Mouse (Mus musculus) midbrain, embryonic 16.5 days (tissue): ENCODE measurements at regions not wholly inside any gene's neighbourhood (a gene's known extent, or its start where the extent isn't known, plus 50 kb on each side); places are given as distances from the start of the nearest gene placed in this dataset.

Experiments used
- ATAC-seq: fragments of 200-750 bp; cut with Nextera tagmentation; 2 replicates; pipeline ENCODE4 v1.8.0; 2017; ENCODE audit warnings: moderate TSS enrichment
- H3K27ac ChIP-seq: fragments of 300-500 bp; sonication (generic); 2 replicates; pipeline ENCODE4 v1.5.1; 2014; ENCODE audit warnings: mild to moderate bottlenecking, low read length, mixed read lengths
- H3K27me3 ChIP-seq: fragments of 300-500 bp; sonication (generic); 2 replicates; pipeline ENCODE4 v1.6.1; 2014; ENCODE audit warnings: low read depth, low read length, mixed read lengths; ENCODE audit not compliant: control insufficient read depth, insufficient read depth
- H3K36me3 ChIP-seq: fragments of 300-500 bp; sonication (generic); 2 replicates; pipeline ENCODE4 v1.6.1; 2014; ENCODE audit warnings: mild to moderate bottlenecking, low read length, moderate library complexity, mixed read lengths; ENCODE audit not compliant: control insufficient read depth, insufficient read depth
- H3K4me1 ChIP-seq: fragments of 300-500 bp; sonication (generic); 2 replicates; pipeline ENCODE4 v1.6.1; 2014; ENCODE audit warnings: mild to moderate bottlenecking, low read length, mixed read lengths; ENCODE audit not compliant: control insufficient read depth, insufficient read depth
- H3K4me2 ChIP-seq: fragments of 300-500 bp; sonication (generic); 2 replicates; pipeline ENCODE4 v1.6.1; 2014; ENCODE audit warnings: mild to moderate bottlenecking, low read length, mixed read lengths
- H3K4me3 ChIP-seq: fragments of 300-500 bp; sonication (generic); 2 replicates; pipeline ENCODE4 v1.5.1; 2014; ENCODE audit warnings: low read depth, mild to moderate bottlenecking, low read length, moderate library complexity, mixed read lengths
- H3K9ac ChIP-seq: fragments of 300-500 bp; sonication (generic); 2 replicates; pipeline ENCODE4 v1.6.1; 2014; ENCODE audit warnings: low read depth, low read length, mixed read lengths
- H3K9me3 ChIP-seq: fragments of 300-500 bp; sonication (generic); replicated peaks from 2 replicates; pipeline ENCODE4 v1.6.1; 2014; ENCODE audit warnings: mild to moderate bottlenecking, low read length, mixed read lengths; ENCODE audit not compliant: control insufficient read depth, poor library complexity, severe bottlenecking
- WGBS: fragments of 180-500 bp; shearing (Covaris S2); extraction: QIAGEN DNeasy Blood & Tissue Kit; methylation state at CpG from one replicate; pipeline ENCODE4 v1.1.7; 2014; 5-methylcytosine and 5-hydroxymethylcytosine counted together

DNA sequence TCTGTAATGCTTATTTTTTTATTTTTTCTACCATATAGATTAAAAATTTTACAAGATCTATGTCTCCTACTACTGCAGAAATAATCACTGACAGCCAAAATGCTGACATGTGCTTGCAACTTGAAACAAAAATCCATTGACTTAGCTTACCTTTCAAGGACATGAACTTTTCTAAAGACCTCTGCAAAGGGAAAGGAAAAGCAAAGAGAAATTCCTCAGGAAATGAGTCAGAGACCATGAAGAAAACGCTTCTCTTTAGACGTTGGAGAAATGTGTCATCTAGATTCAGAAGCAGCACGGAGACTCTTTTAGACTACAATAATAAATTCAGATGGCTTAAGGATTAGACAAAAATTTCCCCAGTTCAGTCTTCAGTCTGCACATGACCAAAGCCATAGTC is 2188.6 kb upstream of the Tenm3 start:
- ATAC-seq: no peak
- Histone ChIP-seq H3K36me3 (no peaks in the 10 kb centered on the region), H3K9ac (no peak overlapping the region), H3K27ac (no peak overlapping the region), H3K27me3 (no peaks in the 10 kb centered on the region), H3K4me2 (no peak overlapping the region), H3K9me3 (no peaks in the 10 kb centered on the region; the same call in 1 of the 2 replicates), H3K4me1 (no peaks in the 10 kb centered on the region), H3K4me3 (no peak overlapping the region)
- WGBS: 45% methylated on average over 3 of the region's 3 CpGs

DNA sequence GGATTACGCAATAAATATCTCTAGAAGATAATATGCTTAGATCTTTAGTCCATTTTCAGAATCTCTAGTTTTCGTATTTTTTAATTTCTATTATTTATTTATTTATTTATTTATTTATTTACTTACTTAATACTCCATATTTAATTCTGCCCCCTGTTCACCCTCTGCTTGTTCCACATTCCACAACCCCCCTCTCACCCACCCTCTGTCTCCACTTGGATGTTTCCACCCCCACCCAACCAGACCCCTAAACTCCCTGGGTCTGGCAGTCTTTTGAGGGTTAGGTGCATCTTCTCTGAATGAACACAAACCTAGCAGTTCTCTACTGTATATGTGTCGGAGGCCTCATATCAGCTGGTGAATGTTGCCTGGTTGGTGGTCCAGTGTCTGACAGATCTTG is 2166.8 kb upstream of the Tenm3 start:
- no peak overlapping the region for H3K4me3 ChIP-seq
- no peaks in the 10 kb centered on the region for H3K27me3 ChIP-seq
- H3K9ac ChIP-seq: no peak overlapping the region
- ATAC-seq: no peak
- H3K36me3 ChIP-seq: no peaks in the 10 kb centered on the region
- H3K27ac ChIP-seq: no peak overlapping the region
- WGBS: 93% methylated on average over 3 of the region's 3 CpGs
- no peaks in the 10 kb centered on the region for H3K9me3 ChIP-seq
- H3K4me1 ChIP-seq: no peaks in the 10 kb centered on the region
- no peak overlapping the region for H3K4me2 ChIP-seq

DNA sequence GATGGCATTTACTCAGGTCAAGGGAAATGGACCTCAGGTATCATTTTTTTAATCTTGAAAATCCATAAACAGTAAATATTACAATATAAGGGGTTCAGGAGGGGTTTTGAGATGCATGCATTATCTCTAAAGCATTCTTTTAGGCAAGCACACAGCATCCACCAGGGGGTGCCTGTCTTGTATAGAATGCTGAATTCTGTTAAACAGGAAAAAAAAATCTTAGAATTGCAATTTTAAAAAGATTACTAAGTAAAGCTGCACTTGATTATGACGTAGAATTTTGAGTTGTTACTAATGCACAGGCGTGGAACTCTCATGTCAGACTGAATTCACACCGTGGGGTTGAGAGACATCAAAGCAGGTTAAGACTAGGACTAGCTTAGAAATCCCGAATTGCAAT is 2123.6 kb upstream of the Tenm3 start:
- Histone ChIP-seq H3K36me3 (no peaks in the 10 kb centered on the region), H3K4me1 (no peaks in the 10 kb centered on the region), H3K27me3 (no peaks in the 10 kb centered on the region), H3K9ac (no peak overlapping the region), H3K27ac (no peak overlapping the region), H3K9me3 (no peaks in the 10 kb centered on the region), H3K4me3 (no peak overlapping the region), H3K4me2 (no peak overlapping the region)
- ATAC-seq: no peak
- WGBS: 41% methylated on average over 4 of the region's 4 CpGs

DNA sequence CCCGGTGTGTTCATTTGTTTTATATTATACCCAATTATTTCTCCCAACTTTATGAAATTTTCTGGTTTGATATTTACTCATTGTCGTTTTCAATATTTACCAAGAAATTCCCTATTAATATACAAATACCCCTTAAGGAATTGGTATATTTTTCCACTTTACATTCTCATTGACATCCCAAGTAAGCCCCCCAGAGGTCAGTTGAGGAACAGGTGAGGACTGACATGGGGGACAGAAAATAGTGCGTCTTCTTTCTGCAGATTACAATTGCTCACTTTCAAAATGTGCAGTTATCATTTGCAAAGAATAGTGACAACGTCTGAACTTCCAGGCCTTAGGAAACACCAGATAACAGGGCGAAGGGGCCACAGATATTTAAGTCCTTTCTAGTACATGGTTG is 2073.8 kb upstream of the Tenm3 start:
- no peaks in the 10 kb centered on the region for H3K36me3 ChIP-seq
- H3K9ac ChIP-seq: no peak overlapping the region; the same call in 1 of the 2 replicates
- no peaks in the 10 kb centered on the region for H3K4me1 ChIP-seq
- 19% methylated on average over 5 of the region's 5 CpGs for WGBS
- peak overlapping the region; percentile 87 for H3K4me2 ChIP-seq
- no peak for ATAC-seq
- H3K27ac ChIP-seq: 0 out of 2 replicates have a peak overlapping the region, but pooled peaks have one; percentile 52
- H3K4me3 ChIP-seq: peak overlapping the region; percentile 83
- H3K9me3 ChIP-seq: no peaks in the 10 kb centered on the region
- no peaks in the 10 kb centered on the region for H3K27me3 ChIP-seq

DNA sequence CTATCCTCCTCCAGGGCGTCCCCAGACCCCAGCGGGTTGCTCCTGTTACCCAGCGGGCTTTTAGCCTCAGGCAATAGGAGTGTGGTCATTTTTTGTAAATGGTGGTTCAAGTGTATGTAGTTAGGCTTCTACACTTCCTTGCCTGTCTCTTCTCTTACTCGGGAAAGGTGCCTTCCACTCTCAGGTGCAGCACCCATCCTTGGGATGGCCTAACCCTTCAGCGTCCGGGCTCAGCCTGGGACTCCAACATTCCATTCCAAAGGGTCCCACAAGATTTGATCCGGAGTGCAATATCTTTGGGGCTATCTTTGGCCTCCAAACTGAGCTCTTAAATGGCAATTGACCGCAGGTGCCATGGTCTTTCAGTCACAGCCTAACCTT is 2073.0 kb upstream of the Tenm3 start:
- Histone ChIP-seq H3K4me2 (peak overlapping the region; percentile 87), H3K4me1 (no peaks in the 10 kb centered on the region), H3K36me3 (no peaks in the 10 kb centered on the region), H3K27ac (peak overlapping the region; percentile 87), H3K27me3 (no peaks in the 10 kb centered on the region), H3K4me3 (peak overlapping the region; percentile 83), H3K9me3 (no peaks in the 10 kb centered on the region), H3K9ac (peak overlapping the region; percentile 70)
- WGBS: 2% methylated on average over 8 of the region's 8 CpGs
- ATAC-seq: peak; percentile 47

DNA sequence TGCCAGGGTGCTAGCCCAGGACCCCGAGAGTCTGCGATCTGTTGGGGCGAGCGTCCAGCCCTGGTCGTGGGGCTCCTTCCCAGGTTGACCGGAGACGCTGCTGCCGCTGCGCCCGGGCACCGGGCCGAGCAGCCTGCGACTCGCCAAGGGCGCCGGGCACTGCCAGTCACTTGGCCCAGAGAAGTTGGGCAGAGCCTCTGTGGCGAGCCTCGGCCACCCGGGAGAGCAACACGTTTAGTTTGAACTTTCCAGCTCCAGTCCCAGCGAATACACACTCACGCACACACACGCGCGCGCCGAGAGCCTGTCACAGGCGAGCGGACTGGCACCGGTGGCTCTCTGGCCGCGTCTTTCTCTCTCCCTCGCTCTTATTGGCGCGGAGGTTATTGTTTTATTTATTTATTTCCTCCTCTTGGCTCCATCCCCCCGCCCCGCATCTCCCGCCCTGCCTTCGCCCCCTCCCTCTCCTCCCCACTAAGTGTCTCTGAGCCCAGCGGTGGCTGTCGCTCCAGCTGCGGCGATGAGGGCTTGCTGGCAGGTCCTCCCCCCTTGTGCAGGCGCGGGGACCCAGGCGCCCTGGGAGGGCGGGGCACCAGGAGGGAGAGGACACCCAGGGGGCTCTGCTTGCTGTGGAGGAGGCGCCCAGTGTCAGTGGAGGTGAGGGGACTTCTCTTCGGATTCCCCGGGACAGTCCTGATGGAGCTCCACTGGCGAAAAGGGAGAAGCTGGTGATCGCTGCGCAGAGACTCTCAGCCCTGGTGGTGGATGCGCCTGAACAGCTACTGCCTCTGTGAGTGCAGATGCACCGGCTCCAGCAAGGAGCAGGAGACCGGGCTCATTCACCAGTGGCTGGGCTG is 2072.4 kb upstream of the Tenm3 start:
- peak overlapping the region; percentile 87 for H3K4me2 ChIP-seq
- H3K4me1 ChIP-seq: no peaks in the 10 kb centered on the region
- H3K9me3 ChIP-seq: no peaks in the 10 kb centered on the region
- peak; percentile 92 for ATAC-seq
- under 1% methylated on average over 49 of the region's 56 CpGs for WGBS
- peak overlapping the region; percentile 70 for H3K9ac ChIP-seq
- no peaks in the 10 kb centered on the region for H3K27me3 ChIP-seq
- no peaks in the 10 kb centered on the region for H3K36me3 ChIP-seq
- H3K27ac ChIP-seq: peak overlapping the region; percentile 87
- H3K4me3 ChIP-seq: peak overlapping the region; percentile 83

DNA sequence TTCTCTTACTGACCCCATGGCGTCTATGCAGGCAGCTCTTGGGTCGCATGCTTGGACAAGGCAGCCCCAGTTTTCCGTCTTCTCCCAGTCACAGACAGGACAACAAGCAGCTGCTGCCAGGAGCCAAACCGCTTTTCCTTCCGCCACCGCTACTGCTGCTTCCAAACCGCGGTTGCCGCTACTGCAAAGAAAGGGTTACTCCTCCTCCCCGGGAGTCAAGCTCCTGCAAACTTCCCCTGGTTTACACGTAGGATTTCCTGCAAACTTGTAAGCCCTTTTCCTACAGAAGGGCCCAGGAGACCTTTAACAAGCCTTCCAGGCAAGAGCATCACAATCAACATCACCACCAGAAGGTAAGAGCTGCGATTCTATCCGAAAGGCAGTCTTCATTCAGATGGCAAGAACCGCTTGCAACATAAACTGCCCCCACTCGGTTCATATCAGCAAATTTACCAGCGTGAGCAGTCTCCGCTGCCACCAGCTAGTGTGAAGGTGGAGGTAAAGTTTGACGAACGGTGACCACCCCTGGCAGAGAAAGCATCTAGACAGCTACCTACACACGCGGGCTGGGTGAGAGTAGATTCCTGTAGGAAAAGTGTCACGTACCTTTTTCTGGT is 2071.6 kb upstream of the Tenm3 start:
- Histone ChIP-seq H3K9me3 (no peaks in the 10 kb centered on the region), H3K4me2 (peak overlapping the region; percentile 87), H3K4me3 (peak overlapping the region; percentile 83), H3K36me3 (no peaks in the 10 kb centered on the region), H3K27ac (peak overlapping the region; percentile 87), H3K27me3 (no peaks in the 10 kb centered on the region), H3K9ac (peak overlapping the region; percentile 70), H3K4me1 (no peaks in the 10 kb centered on the region)
- ATAC-seq: peak; percentile 7; the same call in 1 of the 2 replicates
- under 1% methylated on average over 22 of the region's 22 CpGs for WGBS

DNA sequence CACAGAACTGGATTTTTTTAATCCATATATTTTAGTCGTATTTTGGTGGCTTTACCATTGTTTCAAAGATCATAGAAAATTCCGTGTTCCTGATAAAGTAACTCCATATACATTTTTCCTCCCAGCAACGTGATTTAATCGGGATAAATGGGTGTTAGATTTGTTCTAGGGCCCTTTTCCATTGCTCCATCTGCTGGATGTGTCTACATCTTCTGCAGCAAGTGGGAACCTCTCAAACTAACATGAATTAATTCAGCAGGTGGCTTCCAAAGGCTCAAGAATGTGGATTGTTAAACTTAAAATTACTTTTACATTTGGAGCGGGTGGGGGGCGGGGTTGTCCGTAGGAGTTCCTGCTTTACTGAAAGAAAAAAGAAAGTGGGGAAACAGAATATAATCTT is 2070.9 kb upstream of the Tenm3 start:
- Histone ChIP-seq H3K4me1 (no peaks in the 10 kb centered on the region), H3K9ac (peak overlapping the region; percentile 70), H3K36me3 (no peaks in the 10 kb centered on the region), H3K27me3 (no peaks in the 10 kb centered on the region), H3K9me3 (no peaks in the 10 kb centered on the region), H3K4me3 (peak overlapping the region; percentile 83), H3K27ac (no peak overlapping the region; the same call in 1 of the 2 replicates), H3K4me2 (peak overlapping the region; percentile 87)
- WGBS: 11% methylated on average over 7 of the region's 7 CpGs
- no peak for ATAC-seq

DNA sequence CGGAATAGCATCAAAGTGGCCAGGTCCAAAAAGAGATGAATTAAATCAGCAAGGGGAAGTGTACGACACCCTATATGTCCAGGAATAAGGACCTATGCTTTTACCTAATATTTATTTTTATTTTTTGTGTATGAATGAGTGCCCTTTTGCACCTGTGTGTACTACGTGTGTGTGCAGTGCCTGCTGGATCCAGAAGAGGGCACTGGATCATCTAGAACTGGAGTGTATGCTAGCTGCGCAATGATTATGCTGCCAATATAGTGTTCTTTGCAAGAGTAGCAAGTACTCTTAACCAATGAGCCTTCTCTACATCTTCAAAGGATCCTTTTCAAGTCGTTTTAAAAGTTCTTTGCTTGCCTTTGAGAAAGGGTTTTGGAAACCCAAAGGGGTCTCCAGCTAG is 2034.4 kb upstream of the Tenm3 start:
- WGBS: 90% methylated on average over 5 of the region's 5 CpGs
- no peak for ATAC-seq
- H3K36me3 ChIP-seq: no peaks in the 10 kb centered on the region
- no peak overlapping the region for H3K27ac ChIP-seq
- no peak overlapping the region for H3K4me2 ChIP-seq
- H3K27me3 ChIP-seq: no peaks in the 10 kb centered on the region
- H3K4me3 ChIP-seq: no peak overlapping the region
- H3K9me3 ChIP-seq: no peaks in the 10 kb centered on the region
- no peak overlapping the region for H3K9ac ChIP-seq
- no peaks in the 10 kb centered on the region for H3K4me1 ChIP-seq
